Mouse (Mus musculus) stomach, embryonic 14.5 days (tissue): ENCODE measurements around the gene Zfp940. TPM values are rescaled to one million over a fixed set of nuclear protein-coding genes. Genes with fewer than 3 reads are reported as not detected.
A peak's percentile ranks its signal among the peaks of the same experiment; 100 is the strongest.

ENCODE experiments used
- ATAC-seq: fragments of 200-750 bp; cut with Nextera tagmentation; 2 replicates; pipeline ENCODE4 v1.8.0; 2017; ENCODE audit warnings: low read depth, moderate TSS enrichment; ENCODE audit not compliant: insufficient number of reproducible peaks, insufficient read depth, low FRiP score
- H3K27ac ChIP-seq: fragments of 300-500 bp; sonication (generic); 2 replicates; pipeline ENCODE4 v1.5.1; 2014; ENCODE audit warnings: mild to moderate bottlenecking, low read length, moderate library complexity, mixed read lengths
- H3K27me3 ChIP-seq: fragments of 300-500 bp; sonication (generic); 2 replicates; pipeline ENCODE4 v1.6.1; 2014; ENCODE audit warnings: low read length, control low read depth, mixed read lengths; ENCODE audit not compliant: control insufficient read depth, insufficient read depth
- H3K36me3 ChIP-seq: fragments of 300-500 bp; sonication (generic); 2 replicates; pipeline ENCODE4 v1.6.1; 2014; ENCODE audit warnings: mild to moderate bottlenecking, control low read depth, low read length, moderate library complexity, mixed read lengths; ENCODE audit not compliant: control insufficient read depth, insufficient read depth
- H3K4me1 ChIP-seq: fragments of 300-500 bp; sonication (generic); 2 replicates; pipeline ENCODE4 v1.6.1; 2014; ENCODE audit warnings: low read length, control low read depth, mixed read lengths; ENCODE audit not compliant: control insufficient read depth, insufficient read depth
- H3K4me2 ChIP-seq: fragments of 300-500 bp; sonication (generic); replicated peaks from 2 replicates; pipeline ENCODE4 v1.6.1; 2014; ENCODE audit warnings: low read depth, low read length, control low read depth
- H3K4me3 ChIP-seq: fragments of 300-500 bp; sonication (generic); 2 replicates; pipeline ENCODE4 v1.5.1; 2014; ENCODE audit warnings: low read depth, low read length, control low read depth
- H3K9ac ChIP-seq: fragments of 300-500 bp; sonication (generic); replicated peaks from 2 replicates; pipeline ENCODE4 v1.6.1; 2014; ENCODE audit warnings: low read depth, mild to moderate bottlenecking, control low read depth, low read length, moderate library complexity, mixed read lengths
- H3K9me3 ChIP-seq: fragments of 300-500 bp; sonication (generic); 2 replicates; pipeline ENCODE4 v1.6.1; 2016; ENCODE audit warnings: low read depth, low read length, control low read depth; ENCODE audit not compliant: control insufficient read depth
- WGBS: fragments of 180-500 bp; shearing (Covaris S2); extraction: QIAGEN DNeasy Blood & Tissue Kit; methylation state at CpG from one replicate; pipeline ENCODE4 v1.1.7; 2014; 5-methylcytosine and 5-hydroxymethylcytosine counted together
- polyA plus RNA-seq: library from polyadenylated mRNA; unstranded; fragments of >200 nt; fragmentation: Nextera tagmentation; extraction: Ambion mirVana; gene quantifications from 2 replicates; pipeline ENCODE4 v1.2.1, GENCODE M21; 2014

Zfp940 gene
- polyA plus RNA-seq, 1 experiment from 2014 or later: 6.5 TPM

DNA sequence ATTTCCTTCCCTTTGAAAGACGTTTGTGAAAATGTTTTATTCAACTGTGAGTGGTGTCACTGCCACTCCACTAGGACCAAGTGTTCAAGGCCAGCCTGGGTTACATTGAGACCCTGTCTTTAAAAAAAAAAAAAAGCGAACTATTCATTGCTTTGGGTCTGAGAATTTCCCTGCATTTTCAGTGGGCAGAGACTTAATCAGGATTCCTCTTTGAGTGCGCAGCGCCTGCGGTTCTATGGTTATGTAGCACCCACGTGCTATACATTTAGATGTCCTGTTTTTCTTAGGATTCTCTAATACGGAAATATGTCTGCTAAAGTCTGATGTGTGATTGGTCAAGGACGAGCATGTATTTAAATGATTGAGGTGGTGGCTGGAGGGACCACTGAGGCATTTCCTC, 68.4 kb downstream of the Zfp940 start:
- no peaks in the 10 kb centered on the region for H3K9me3 ChIP-seq
- H3K4me2 ChIP-seq: peak overlapping the region; percentile 71
- 51% methylated on average over 8 of the region's 8 CpGs for WGBS
- no peak for ATAC-seq
- no peak overlapping the region for H3K27ac ChIP-seq
- H3K27me3 ChIP-seq: no peaks in the 10 kb centered on the region
- H3K4me1 ChIP-seq: peaks cover 8% of the 10 kb centered on the region
- peak overlapping the region; percentile 75 for H3K4me3 ChIP-seq
- peaks cover 20% of the 10 kb centered on the region for H3K36me3 ChIP-seq
- H3K9ac ChIP-seq: peak overlapping the region; percentile 74; the same call in 1 of the 2 replicates

- under 1% methylated on average over 45 of the region's 45 CpGs for WGBS
- Histone ChIP-seq H3K27ac (peak within 1 kb of the TSS; percentile 73; the same call in 1 of the 2 replicates), H3K36me3 (peaks cover 13% of the 10 kb centered on the region), H3K4me3 (peak within 1 kb of the TSS; percentile 75), H3K4me2 (peak within 1 kb of the TSS; percentile 71), H3K9me3 (no peaks in the 10 kb centered on the region), H3K4me1 (peaks cover 8% of the 10 kb centered on the region), H3K27me3 (no peaks in the 10 kb centered on the region), H3K9ac (peak within 1 kb of the TSS; percentile 74)
- peak; percentile 97 for ATAC-seq
Observed at GRCm38 (mm10) chr7:29783871-29784551, 69.5 kb downstream of the Zfp940 start, which contains the start of gene Zfp30. Gene Zfp30, plus strand, starts transcription at chr7:29783998.

Other genes with a start within 250 kb of the Zfp940 start
- gene Catsperg2, start 126.6 kb downstream of the Zfp940 start, polyA plus RNA-seq: not detected in 2 replicates
- gene Zfp84, start 85.1 kb downstream of the Zfp940 start, polyA plus RNA-seq: 13.9 and 16.3 TPM in 2 replicates
- gene Zfp30, start 69.7 kb downstream of the Zfp940 start, polyA plus RNA-seq: 8.6 and 10.2 TPM in 2 replicates
- 13.5 and 16.6 TPM in 2 replicates for gene Zfp790, start 37.6 kb downstream of the Zfp940 start, polyA plus RNA-seq
- 8.8 and 12.2 TPM in 2 replicates for gene Zfp420, start 6.3 kb upstream of the Zfp940 start, polyA plus RNA-seq
- 10.9 and 12.8 TPM in 2 replicates for gene Zfp27, start 52.9 kb upstream of the Zfp940 start, polyA plus RNA-seq
- 6.7 and 8.0 TPM in 2 replicates for gene Zfp383, start 54.6 kb upstream of the Zfp940 start, polyA plus RNA-seq
- 12.0 and 13.3 TPM in 2 replicates for gene Zfp74, start 100.4 kb upstream of the Zfp940 start, polyA plus RNA-seq
- gene Zfp568, start 130.3 kb upstream of the Zfp940 start, polyA plus RNA-seq: 21.6 and 25.0 TPM in 2 replicates
- gene Zfp14, start 197.7 kb upstream of the Zfp940 start, polyA plus RNA-seq: 3.6 and 4.4 TPM in 2 replicates
- gene Zfp82, start 219.2 kb upstream of the Zfp940 start, polyA plus RNA-seq: 5.0 and 5.7 TPM in 2 replicates
- gene Gm26920, start 236.7 kb upstream of the Zfp940 start, polyA plus RNA-seq: 2.0 and 2.1 TPM in 2 replicates
- gene Zfp566, start 236.9 kb upstream of the Zfp940 start, polyA plus RNA-seq: 7.5 and 11.2 TPM in 2 replicates
- gene Zfp260, start 241.1 kb upstream of the Zfp940 start, polyA plus RNA-seq: 132 and 142 TPM in 2 replicates